Mouse (Mus musculus) brown adipose tissue, adult 24 weeks (tissue): ENCODE results near the gene Derl2. TPM values are rescaled to one million over a fixed set of nuclear protein-coding genes. Genes with fewer than 3 reads are reported as not detected.

Experiments used
- H3K27ac ChIP-seq: fragments of 200-500 bp; replicated peaks from 2 replicates; pipeline ENCODE4 v1.5.1; 2012; ENCODE audit warnings: low read depth, mild to moderate bottlenecking, low read length
- H3K4me1 ChIP-seq: fragments of 200-500 bp; 2 replicates; pipeline ENCODE4 v1.6.1; 2012; ENCODE audit warnings: low read length, mixed read lengths; ENCODE audit not compliant: control insufficient read depth, insufficient read depth, insufficient read length
- H3K4me3 ChIP-seq: fragments of 200-500 bp; 2 replicates; pipeline ENCODE4 v1.5.1; 2012; ENCODE audit warnings: low read depth, mild to moderate bottlenecking, low read length, moderate library complexity; ENCODE audit not compliant: insufficient read depth
- polyA plus RNA-seq: library from polyadenylated mRNA; stranded (reverse); fragments of >200 nt; gene quantifications from 2 replicates; pipeline ENCODE4 v1.2.4, GENCODE M21; 2012; ENCODE audit not compliant: missing spikeins, insufficient read depth, insufficient read length

Derl2 gene
- polyA plus RNA-seq, 1 experiment: 48.1 TPM

DNA sequence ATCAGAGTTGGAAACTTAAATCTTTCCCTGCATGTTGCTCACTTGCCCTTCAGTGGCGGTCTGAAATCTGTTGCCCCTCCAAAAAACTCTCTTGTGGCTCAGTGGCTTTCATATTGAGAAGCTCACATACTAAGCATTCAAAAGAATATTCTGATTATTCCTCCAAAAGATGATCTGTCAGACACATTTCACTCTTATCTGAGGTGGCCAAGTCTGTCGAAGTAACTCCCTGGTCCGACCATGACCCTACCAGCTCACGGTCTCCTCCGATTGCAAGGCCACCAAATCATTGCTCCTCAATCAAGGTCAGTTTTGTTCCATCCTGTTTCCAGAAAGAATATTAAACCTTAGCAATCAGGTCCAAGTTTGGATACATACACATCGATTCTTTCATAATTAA, 12.6 kb downstream of the Derl2 start:
- Histone ChIP-seq H3K4me3 (no peak overlapping the region), H3K27ac (no peak overlapping the region), H3K4me1 (peaks cover 8% of the 10 kb centered on the region; the same call in 1 of the 2 replicates)

DNA sequence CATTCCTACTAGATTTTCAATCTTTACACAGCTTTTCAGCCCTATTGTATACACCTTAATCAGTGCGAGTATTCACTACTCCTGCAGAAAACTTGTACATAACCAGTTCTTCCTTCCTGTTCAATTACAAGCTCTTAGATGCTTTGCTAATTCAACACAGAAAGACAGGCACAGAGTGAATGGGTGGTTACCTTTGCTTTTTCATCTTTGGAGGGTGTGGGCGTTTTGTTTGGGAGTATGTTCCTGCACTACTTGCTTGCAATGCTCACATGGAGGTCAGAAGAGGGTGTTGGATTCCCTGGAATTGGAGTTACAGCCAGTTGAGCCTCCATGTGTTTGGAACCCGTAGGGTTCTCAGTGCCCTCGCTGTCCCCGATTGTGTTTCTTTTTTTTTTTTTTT, 14.6 kb downstream of the Derl2 start:
- Histone ChIP-seq H3K4me3 (no peak overlapping the region), H3K4me1 (peaks cover 8% of the 10 kb centered on the region; the same call in 1 of the 2 replicates), H3K27ac (no peak overlapping the region)

DNA sequence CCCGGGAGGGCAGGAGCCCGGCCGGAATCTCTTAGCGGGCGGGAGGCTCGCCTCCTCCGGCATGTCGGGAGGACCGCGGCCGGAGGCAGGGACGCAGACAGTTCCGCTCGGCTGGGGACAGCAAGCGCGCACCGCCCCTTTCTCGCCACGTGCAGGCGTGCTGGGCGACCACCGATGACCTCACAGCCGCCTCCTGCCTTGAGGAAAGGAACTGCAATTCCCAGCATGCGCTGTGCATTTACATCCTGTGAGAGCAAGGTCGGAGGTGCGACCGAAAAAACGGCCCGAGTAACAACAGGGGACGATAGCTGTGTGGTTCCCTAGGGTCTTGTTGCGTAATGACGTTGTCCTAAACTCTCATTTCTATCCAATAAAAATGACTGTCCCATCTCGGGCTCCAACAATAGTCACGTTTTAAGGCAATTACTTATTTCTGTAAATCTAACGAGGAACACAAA, 15.3 kb downstream of the Derl2 start, which contains the start of gene Dhx33:
Dhx33 (minus strand) TSS at position 122 of the 458 bp plus-strand sequence.
- peak within 1 kb of the TSS; percentile 38 for H3K27ac ChIP-seq
- H3K4me1 ChIP-seq: peaks cover 8% of the 10 kb centered on the region; the same call in 1 of the 2 replicates
- H3K4me3 ChIP-seq: peak within 1 kb of the TSS; percentile 79

DNA sequence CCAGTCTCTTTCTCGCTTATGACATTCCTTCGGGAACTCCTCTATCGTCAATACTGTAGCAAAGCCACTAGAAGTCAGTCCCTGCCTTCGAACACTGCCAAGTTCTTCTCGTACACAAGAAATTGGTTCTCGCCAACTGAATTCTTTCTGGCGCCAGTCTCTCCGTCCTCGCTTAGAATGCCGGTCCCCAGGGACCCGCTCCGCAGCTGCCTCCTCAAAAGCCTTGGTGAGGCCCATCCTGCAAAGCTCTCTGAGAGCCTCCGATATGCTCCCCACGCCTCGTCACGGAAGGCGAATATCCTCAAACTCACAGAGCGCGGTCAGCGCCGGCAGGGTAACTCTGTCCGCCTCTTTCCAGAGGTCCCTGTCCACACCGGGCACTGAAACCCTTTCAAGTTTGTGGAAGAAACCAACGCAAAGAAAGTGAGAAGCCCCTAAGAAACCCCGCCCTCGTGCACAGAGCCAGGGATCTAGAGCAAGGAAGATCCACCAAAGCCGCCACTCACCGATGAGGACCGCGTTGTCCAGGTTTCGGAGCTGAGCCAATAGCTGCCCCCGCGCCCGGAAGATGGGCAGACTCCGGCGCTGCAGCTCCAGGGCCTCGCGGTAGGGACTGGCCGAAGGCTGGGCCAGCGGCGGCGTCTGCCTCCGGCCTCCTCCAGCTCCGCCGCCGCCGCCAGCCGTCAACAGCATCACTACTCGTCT, 15.9 kb downstream of the Derl2 start:
- Histone ChIP-seq H3K4me3 (peak overlapping the region; percentile 79), H3K27ac (peak overlapping the region; percentile 38), H3K4me1 (peaks cover 8% of the 10 kb centered on the region; the same call in 1 of the 2 replicates)

DNA sequence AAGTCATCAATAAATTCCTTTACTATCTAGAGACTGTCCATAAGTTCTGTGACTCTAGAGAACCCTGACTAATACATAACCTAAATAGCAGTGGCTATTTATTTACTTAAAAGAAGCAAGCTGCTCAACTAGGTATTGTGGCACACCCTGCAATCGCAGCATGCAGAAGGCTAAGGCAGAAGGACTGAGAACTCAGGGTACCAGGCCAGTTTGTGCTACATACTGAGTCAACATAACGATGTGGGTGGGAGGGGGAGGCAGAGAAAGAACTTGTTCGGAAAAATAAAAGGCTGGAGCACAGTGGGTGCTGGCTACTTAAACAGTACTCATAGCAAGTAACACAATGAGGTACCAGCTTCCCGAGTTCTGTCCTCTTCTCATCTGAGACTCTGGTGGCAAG, 18.5 kb downstream of the Derl2 start:
- H3K4me3 ChIP-seq: no peak overlapping the region
- H3K27ac ChIP-seq: no peak overlapping the region
- peaks cover 6% of the 10 kb centered on the region; the same call in 1 of the 2 replicates for H3K4me1 ChIP-seq

DNA sequence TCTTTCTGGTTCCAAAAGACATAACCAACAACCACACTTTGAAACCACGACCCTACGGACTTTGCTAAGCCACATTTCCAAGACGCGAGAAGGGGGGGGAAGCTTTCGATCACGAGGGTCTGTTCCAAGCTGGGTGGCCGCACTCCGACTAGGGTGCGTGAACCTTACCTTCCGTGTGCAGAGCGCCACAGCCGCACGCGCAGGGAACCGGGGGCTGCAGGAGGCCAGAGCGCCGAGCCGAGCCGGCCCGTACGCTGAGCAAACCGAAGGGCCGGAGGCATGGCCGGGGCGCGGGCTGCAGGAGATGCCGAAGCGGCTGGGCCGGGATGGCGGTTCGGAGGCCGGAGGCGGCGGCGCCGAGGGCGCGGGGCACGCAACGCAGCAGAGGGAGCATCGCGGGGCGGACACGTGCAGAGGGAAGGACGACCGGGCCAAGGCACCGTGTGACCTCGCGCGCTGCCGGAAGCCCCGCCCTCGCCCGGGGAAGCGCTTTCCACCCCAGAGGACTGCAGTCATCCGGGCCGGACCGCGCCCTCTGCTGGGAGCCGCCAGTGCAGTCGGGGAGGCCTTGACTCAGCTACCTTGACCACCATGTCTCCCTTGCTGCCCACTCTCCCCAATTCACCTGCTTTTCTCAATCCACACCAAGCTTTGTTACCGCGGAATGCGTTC, 36.9 kb downstream of the Derl2 start, which contains the start of gene C1qbp:
C1qbp (minus strand) TSS at position 470 of the 672 bp plus-strand sequence.
- peak within 1 kb of the TSS; percentile 47; the same call in 1 of the 2 replicates for H3K27ac ChIP-seq

DNA sequence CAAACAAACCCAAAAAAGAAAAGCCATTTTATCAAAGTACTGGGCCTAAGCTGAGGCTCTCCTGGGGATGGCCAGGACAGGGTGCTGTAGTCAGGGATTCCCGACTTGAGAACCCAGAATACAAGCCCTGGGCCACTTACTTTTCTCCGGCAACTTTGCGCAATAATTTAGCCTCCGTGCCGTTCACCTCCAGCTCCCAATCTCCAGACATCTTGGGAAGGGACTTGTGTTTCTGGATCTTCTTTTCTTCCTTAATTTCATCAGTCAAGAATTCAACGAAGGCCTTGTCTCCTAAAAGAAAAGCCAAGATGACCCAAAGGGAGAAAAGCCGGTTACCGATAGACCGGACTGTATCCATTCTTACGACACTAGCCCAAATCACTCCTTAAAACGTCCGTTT, 37.6 kb downstream of the Derl2 start:
- 0 out of 2 replicates have a peak, but pooled peaks cover 2% of the 10 kb centered on the region for H3K4me1 ChIP-seq
- no peak overlapping the region for H3K27ac ChIP-seq
- H3K4me3 ChIP-seq: peak overlapping the region; percentile 93

More for the DNA sequence above, 36.9 kb downstream of the Derl2 start, which contains the start of gene C1qbp:
- Histone ChIP-seq H3K4me3 (peak within 1 kb of the TSS; percentile 93), H3K4me1 (0 out of 2 replicates have a peak, but pooled peaks cover 2% of the 10 kb centered on the region)

DNA sequence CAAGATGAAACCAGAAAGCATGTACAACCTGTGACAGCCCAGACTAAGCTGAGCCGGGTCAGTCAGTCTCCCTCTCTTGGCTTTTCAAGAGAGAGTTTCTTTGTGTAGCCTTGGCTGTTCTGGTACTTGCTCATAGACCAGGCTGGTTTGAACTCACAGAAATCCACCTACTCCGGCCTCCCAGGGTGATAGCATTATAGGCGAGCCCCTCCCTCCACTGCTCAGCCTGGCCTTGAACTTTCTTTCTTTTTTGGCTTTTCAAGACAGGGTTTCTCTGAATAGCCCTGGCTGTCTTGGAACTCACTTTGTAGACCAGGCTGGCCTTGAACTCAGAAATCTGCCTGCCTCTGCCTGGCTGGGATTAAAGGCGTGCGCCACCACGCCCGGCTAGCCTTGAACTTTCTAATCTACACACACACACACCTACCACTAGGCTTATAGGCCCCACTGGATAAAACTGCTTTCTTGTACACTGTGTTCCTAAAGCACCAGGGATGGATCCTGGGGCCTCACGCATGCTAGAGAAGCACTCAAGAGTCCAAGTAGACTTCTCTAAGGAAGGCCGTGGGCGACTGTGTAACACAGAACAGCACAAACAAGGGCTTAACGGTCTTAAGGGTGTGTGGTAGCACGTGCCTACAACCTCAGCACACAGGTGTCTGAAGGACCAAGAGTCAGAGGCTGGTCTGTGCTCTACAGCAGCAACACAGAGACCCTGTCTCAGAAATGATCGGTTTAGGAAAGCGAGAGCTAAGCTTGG, 38.7 kb downstream of the Derl2 start:
- no peak overlapping the region for H3K4me3 ChIP-seq
- H3K4me1 ChIP-seq: 0 out of 2 replicates have a peak, but pooled peaks cover 2% of the 10 kb centered on the region
- no peak overlapping the region for H3K27ac ChIP-seq

DNA sequence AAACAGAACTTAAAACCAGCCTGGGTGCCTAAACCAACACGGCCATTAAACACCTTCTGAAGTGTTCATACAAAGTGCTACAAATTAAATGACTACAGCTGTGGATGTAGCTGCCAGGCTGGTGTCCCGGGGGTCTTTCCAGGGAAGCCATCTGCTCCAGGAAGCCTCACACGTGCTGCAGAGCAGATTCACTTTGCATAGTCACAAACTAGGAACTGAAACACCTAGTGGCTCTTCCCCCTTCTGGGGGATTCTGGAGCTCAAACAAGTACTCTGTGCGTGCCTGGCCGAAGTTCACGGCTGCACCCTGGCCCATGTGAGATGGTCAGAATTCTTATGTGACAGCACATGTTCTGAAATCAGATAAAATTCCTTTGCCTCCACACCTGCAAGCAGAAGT, 39.4 kb downstream of the Derl2 start:
- H3K4me3 ChIP-seq: no peak overlapping the region

DNA sequence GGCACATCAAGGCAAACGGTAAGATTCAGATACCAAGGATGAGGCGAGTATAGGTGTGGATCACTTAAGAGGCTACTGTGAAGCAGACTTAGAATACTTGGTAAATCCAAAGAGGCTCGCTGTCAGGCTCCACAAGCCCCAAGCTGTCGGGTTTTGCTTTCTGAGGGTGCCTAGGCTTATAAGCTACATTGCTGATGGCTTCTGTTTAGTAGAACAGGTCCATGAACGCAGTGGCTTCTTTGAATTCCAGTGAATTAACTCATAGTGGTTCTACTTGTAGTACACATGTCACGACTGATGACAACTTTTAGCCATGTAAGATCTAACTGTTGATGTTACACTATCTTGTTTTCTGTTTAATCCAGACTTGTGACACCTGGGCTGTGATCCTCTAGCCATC, 42.3 kb downstream of the Derl2 start:
- Histone ChIP-seq H3K27ac (no peak overlapping the region), H3K4me1 (0 out of 2 replicates have a peak, but pooled peaks cover 2% of the 10 kb centered on the region), H3K4me3 (no peak overlapping the region)

More for the DNA sequence above, 39.4 kb downstream of the Derl2 start:
- Histone ChIP-seq H3K27ac (no peak overlapping the region), H3K4me1 (0 out of 2 replicates have a peak, but pooled peaks cover 2% of the 10 kb centered on the region)

DNA sequence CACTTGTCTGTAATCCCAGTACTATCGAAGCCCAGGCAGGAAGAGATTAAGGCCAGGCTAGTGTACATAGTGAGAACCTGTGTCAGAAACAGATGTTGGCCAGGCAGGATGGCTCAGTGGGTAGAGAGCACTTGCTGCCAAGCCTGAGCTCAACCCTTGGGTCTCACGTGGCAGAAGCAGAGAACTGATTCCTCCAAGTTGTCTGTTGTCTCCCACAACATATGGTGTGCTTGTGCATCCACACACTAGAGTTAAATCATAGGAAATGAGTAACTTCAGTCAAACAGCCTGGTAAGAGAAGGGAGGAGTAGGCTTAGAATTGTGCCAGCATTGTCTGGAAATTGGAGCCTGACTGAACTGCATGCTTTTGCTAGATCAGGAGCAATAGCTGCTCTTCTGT, 44.4 kb downstream of the Derl2 start:
- no peak overlapping the region for H3K4me3 ChIP-seq
- H3K4me1 ChIP-seq: no peaks in the 10 kb centered on the region; the same call in 1 of the 2 replicates
- H3K27ac ChIP-seq: no peak overlapping the region

DNA sequence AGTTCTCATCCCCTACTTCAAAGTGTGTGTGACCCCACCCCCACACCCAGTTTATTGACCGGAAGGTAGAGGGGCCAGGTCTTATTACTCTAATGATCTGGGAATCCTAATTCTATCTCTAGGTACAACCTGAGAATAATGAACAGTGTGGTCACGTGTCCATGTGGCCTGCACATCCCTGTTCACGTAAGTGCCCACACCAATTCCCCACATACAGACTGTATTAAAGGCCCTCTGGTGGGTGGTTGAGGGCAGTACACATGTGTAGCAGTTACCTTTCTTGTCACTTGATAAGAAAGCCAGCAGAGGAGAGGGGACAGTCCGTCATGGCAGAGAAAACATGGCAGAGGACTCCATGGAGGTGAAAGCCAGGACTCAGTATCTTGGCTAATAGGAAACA, 45.7 kb downstream of the Derl2 start:
- no peaks in the 10 kb centered on the region; the same call in 1 of the 2 replicates for H3K4me1 ChIP-seq
- no peak overlapping the region for H3K27ac ChIP-seq
- H3K4me3 ChIP-seq: no peak overlapping the region

DNA sequence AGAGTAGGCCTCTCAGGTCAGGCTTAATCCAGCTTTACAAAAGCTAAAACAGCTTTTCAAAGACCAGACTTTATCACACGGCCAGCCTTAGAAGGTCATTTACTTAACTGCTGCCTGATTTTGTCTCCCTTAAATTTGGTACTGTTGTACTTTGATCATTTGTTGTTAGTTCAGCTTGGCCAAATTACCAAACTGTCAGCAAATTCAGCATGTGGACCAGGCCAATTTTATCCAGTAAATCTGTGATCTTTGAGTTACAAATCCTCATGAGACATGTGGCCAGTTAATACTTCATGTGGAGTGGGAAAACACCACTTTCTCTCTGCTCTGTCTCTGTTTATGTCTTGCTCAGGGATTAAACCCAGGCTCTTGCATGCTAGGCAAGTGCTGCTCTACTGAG, 47.1 kb downstream of the Derl2 start:
- H3K4me1 ChIP-seq: no peaks in the 10 kb centered on the region; the same call in 1 of the 2 replicates
- H3K27ac ChIP-seq: no peak overlapping the region
- no peak overlapping the region for H3K4me3 ChIP-seq

DNA sequence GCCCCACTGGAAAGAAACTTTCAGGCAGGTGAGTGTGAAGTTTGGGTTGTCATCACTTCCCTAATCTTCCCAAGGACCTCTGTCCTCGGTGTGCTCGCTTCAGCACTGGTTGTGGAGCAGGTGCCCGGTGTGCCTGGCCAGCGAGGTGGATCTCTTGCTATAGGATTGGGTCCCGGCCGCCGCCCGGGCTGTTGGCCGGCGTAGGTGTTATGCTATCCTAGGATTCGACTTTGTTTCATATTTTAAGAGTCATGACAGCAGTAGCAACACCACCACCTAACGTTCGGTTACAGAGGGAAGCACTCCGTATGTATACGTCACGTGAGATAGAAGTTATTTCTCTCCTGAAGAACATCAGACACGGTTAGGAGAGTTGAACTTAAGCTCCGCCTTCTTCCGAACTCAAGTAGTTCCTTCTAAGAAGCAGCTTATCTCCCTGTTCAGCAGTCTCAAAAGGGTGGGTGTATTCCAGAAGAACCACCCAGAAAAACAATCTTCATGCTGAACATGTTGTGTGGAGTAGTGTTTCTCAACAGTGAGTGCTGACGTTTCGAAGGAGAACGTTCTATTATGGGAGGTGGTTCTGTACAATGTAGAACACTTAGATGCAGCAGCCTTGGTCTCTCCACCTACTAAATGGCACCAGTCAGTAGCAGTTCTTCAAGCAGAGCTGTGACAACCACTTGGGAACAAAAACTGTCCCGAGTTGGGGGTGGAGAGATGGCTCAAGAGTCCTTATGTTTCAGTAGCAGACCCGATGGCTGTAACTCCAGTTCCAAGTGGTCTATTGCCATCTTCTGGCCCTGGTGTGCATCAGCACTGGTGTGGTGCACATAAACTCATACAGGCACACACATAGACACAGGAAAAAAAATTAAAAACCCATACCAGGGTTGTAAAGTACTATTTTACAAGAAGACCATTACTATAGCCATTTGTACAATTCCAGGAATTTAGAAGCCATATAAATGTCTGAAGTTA, 48.8 kb downstream of the Derl2 start:
- H3K4me1 ChIP-seq: no peaks in the 10 kb centered on the region; the same call in 1 of the 2 replicates
- H3K4me3 ChIP-seq: peak overlapping the region; percentile 74

More for the DNA sequence above, 48.8 kb downstream of the Derl2 start:
- H3K27ac ChIP-seq: peak overlapping the region; percentile 29; the same call in 1 of the 2 replicates
